Mouse (Mus musculus) urinary bladder, postnatal 36 days (tissue): ENCODE results near the gene Ust.
"Not testable (repeated sequence)": the region's sequence is repeated elsewhere in the genome, so short reads cannot be mapped to it uniquely, and the experiment has no call there.

ENCODE experiments used
- DNase-seq, 2 experiments: peaks; one replicate each; pipeline ENCODE4 v3.0.0; 2022; ENCODE audit warnings: low spot score in 2 of 2, mixed read lengths in 1 of 2

Gene Ust

DNA sequence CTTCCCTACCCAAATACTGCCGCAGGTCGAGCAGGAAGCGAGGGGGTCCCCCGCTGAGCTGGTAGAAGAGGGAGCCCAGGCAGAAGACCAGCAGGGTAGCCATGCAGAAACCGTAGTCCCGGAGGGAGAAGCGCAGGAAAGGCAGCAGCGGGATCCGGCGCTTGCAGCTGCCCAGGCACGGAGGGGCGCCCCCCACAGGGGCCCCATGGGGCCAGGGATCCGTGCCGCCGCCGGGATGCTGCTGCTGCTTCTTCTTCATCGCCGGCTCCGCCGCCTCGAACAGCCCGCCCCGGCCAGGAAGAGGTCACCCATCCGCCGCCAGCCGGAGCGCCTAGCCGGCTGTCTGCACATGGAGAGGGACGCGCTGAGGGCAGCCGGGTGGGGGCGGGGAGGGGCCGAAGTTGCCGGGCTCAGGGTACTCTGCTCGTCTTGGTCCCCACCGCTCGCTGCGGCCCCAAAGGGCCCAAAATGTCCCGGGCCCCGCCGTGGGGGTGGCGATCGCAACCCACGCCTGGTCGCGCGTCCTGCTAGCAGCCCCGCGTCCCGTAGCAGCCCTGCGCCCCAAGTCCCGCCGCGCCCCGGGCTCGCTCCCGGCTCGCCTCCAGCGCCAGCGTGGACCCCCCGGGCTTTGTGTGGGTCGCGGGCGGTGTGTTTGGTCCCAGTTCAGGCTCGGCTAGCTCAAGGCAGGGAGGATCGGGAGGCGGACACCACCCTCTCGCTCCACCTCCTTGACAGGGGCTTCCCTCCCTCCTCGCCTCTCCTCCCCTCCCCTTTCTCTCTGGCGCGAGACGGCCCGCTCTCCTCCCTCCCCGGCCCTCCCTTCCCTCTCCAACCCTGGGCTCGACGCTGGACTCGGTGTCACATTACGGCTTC lies at the start of gene Ust:
Gene Ust (minus strand): TSS at position 685 of the 873 bp plus-strand sequence.
- DNase-seq = peak; percentile 75 to 88

GRCm38 (mm10) chr10:8561366-8561765 lies 42.7 kb upstream of the Ust start:
- no peak for DNase-seq

DNA sequence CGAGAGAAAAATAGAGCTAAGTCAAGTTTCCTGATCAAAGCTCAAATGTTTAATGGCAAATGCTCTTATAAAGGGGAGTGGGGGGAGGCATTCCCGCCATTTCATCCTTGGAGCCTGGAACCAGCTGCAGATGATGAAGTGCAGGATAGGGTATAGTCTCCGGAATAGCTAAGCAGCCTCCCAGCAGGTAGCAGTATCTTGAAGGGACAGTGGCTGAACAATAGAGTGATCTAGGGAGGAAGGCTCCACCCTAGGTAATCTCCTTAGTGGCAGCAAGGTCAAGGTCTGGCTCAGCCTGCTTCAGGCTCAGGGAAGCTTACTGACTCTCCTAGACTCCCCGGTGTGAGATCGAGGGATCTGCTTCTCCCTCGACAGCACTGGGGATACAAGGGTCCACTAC lies 40.9 kb upstream of the Ust start:
- not testable (repeated sequence) for DNase-seq

- DNase-seq = not testable (repeated sequence)
Observed at GRCm38 (mm10) chr10:8552239-8552638, 33.6 kb upstream of the Ust start.

- not testable (repeated sequence) for DNase-seq
Observed at GRCm38 (mm10) chr10:8551601-8552000, 33.0 kb upstream of the Ust start.

- DNase-seq = no peak
Observed at GRCm38 (mm10) chr10:8541514-8541913, 22.9 kb upstream of the Ust start.

DNA sequence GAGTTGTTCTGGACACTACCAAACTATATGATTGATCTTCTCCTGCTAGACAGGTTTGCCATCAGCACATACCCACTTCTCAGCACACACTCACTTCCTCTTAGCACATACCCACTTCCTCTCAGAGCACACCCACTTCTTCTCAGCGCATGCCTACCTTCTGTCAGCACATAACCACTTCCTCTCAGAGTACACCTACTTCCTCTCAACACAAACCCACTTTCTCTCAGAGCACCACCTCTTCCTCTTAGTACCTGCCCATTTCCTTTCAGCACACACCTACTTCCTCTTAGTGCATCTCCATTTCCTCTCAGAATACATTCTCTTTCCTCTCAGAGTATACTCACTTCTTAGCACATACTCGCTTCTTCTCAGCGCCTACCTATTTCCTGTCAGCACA lies 16.8 kb upstream of the Ust start:
- no peak for DNase-seq

DNA sequence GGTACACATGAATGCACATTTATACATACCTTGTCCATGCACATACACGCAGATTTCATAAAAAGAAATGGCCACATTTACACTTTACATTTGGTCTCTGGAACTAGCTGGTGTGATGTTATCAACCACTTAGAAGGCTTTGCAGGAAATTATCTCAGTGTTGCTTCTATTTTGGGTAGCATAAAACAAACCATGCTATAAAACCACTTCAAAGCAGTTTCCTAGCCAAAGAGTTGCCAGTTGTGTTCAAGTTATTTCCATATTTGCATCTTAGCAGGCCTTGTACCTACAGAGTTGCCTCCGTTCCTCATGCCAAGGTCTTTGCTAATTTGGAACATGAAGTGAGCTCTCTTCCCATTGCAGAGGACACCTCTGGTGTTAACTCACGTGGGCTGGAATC lies 13.0 kb upstream of the Ust start:
- DNase-seq = no peak

- DNase-seq = no peak
Observed at GRCm38 (mm10) chr10:8530505-8531051, 12.0 kb upstream of the Ust start.

DNA sequence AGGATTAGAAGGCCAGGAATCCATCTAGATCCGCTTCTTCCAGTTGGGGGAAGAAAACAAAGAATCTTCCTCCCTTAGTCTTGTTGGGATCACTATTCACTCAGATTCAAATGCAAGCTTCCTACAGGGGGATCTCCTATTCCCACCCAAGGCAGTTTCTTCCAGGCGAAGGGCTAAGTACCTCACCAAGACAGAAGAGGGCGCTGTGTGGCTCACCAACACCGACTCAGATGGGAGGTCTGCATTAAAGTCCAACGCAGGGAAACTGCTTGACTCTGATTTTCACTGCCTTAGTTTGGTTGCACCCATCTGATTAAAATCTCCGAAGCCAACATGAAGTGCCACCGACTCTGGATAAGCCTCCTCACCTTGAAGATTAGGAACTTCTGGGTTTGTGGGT lies 10.5 kb upstream of the Ust start:
- peak in 1 of 2 experiments; percentile 34 for DNase-seq

GRCm38 (mm10) chr10:8525354-8525753 lies 6.7 kb upstream of the Ust start:
- no peak for DNase-seq

GRCm38 (mm10) chr10:8521536-8521935 lies 2.9 kb upstream of the Ust start:
- DNase-seq = no peak

GRCm38 (mm10) chr10:8520766-8521395 lies 2.3 kb upstream of the Ust start:
- no peak for DNase-seq

DNA sequence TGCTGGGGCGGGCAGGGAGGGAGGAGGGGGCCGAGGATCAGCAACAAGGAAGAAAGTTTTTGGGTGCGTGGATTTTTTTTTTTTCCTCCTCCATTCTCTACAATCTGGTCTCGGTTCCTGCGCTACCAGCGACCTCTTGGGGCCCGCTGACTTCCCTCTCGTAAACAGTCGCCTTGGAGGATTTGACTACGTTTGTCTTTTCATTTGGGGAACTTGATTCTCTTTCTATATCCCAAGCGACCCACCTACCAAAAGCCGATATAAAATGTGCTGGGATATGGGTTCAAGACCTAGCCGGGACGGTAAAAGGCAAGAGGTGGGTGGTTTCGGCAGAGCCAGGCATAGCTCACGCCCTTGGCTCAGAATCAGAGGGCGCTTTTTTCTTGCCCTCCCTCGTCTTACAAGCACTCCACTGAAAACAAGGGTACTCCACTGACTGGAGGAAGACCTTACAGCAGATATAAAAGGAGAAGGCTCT lies 428 bp upstream of the Ust start:
- DNase-seq = peak; percentile 20 to 38

- no peak for DNase-seq
Observed at GRCm38 (mm10) chr10:8517591-8518140, 959 bp downstream of the Ust start.

- DNase-seq = no peak
Observed at GRCm38 (mm10) chr10:8516916-8517524, 1.6 kb downstream of the Ust start.

GRCm38 (mm10) chr10:8513690-8514089 lies 4.9 kb downstream of the Ust start:
- no peak for DNase-seq

DNA sequence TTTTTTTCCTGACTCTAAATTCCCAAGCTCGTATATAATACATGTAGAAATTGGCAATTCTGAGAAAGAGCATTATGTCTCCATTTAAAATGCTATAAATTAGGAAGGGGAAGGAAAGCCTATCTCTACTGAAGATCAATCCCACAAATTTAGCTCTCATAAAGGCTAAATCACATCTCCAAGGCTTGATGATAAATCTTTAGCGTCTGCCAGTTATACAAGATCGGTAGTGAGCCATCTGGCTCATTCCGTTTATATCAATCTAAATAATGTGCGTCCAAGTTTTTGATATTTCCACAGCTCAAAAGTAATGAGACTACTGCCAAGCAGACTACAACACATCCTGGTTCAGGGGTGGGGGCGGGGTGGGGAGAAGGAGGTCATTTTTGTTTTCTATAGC lies 6.4 kb downstream of the Ust start:
- no peak for DNase-seq

DNA sequence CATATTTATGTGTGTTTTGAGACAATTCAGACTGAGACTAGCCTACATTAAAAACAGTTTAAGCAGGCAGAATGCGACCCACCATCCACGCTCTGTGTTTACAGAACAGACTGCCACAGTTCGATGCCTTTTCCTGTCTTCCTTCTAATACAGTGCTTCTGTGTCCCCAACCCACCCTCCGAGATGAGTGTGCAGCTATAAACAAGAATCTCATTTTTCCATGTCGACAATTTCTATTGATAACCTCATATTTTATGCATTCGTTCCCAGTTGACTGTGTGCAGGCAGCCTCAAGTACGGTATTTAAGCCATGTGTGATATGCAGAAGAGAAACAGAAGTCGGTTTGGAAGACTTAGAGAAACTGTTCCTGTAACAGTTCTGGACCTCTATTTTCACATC lies 6.9 kb downstream of the Ust start:
- no peak for DNase-seq

DNA sequence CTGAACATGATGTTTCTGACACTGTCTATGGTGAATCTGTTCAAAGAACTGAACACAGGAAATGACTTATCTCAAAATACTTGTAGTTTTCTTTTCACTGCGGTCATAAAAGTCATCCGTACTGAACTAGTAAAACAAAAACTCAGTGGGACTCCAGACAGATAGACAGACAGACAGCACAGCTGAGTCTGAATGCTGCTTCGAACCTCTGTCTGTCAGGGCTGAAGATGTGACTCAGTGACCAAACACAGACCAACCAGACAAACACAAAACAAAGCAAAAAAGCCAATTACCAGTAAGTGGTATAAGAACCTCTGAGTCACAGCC lies 12.4 kb downstream of the Ust start:
- no peak for DNase-seq

DNA sequence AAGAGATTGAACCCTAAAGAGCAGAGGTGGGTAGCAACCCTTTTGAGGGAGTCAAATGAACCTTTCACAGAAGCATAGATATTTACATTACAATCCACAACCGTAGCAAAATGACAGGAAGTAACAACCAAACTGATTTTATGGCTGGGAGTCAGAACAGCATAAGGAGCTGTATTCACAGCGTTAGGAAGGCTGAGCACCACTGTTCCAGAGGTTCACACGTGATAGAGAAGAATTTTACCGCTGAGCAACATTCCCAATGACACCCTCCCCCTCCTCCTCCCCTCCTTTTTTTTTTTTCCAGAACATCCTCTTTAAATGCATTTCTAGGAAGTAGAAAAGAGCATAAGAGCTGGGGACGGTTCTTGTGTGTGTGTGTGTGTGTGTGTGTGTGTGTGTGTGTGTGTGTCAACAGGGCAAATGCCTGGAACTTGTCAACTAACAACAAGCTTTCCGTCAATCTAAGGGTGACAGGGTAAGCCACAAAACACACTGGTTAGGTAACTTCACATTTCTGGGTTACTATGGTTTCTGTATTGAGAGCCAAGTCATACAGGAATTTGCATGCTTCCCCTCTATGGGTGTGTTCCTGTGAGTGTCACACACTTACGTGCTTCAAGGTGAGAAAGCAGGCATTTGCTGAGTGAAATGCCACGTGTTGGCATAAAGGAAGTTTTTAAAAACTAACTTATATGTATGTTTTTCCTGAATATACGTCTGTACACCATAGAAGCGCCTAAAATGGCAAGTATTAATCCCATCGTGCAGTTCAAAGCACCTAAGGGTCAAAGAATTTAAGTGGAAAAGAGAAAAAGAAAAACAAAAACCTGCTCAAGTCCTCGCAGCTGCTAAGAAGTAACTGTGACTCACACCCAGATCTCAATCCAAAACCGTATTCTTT lies 13.0 kb downstream of the Ust start:
- no peak for DNase-seq
